Mouse (Mus musculus) liver, embryonic 14.5 days (tissue): ENCODE data around the gene Tmprss2. TPM values are rescaled to one million over a fixed set of nuclear protein-coding genes. Genes with fewer than 3 reads are reported as not detected.
A peak's percentile ranks its signal among the peaks of the same experiment; 100 is the strongest.

Experiments
- ATAC-seq: fragments of 200-750 bp; cut with Nextera tagmentation; 2 replicates; pipeline ENCODE4 v1.8.0; 2017; ENCODE audit warnings: moderate number of reproducible peaks, mild to moderate bottlenecking, moderate library complexity; ENCODE audit not compliant: insufficient read depth
- DNase-seq, 3 experiments: peaks; one replicate each; pipeline ENCODE4 v3.0.0-alpha.2; 2012 to 2013; ENCODE audit warnings: low read depth in 3 of 3, low spot score in 3 of 3
- H3K27ac ChIP-seq: fragments of 300-500 bp; sonication (generic); 2 replicates; pipeline ENCODE4 v1.5.1; 2014; ENCODE audit warnings: moderate library complexity, mild to moderate bottlenecking, control low read depth, inconsistent platforms
- H3K27me3 ChIP-seq: fragments of 300-500 bp; sonication (generic); 2 replicates; pipeline ENCODE4 v1.6.1; 2014; ENCODE audit warnings: mild to moderate bottlenecking, low read length, moderate library complexity; ENCODE audit not compliant: control insufficient read depth, insufficient read depth
- H3K36me3 ChIP-seq: fragments of 300-500 bp; sonication (generic); replicated peaks from 2 replicates; pipeline ENCODE4 v1.6.1; 2014; ENCODE audit warnings: low read depth; ENCODE audit not compliant: control insufficient read depth, insufficient read depth
- H3K4me1 ChIP-seq, 2 experiments: fragments of 200-500 bp in 1 of 2; fragments of 300-500 bp in 1 of 2; sonication (generic) in 1 of 2; replicated peaks; 2 replicates each; pipeline ENCODE4 v1.6.1; 2012 to 2014; ENCODE audit warnings: antibody characterized with exemption in 1 of 2, inconsistent platforms in 1 of 2, low read length in 1 of 2; ENCODE audit not compliant: control insufficient read depth in 2 of 2, insufficient read depth in 2 of 2
- H3K4me2 ChIP-seq: fragments of 300-500 bp; sonication (generic); 2 replicates; pipeline ENCODE4 v1.6.1; 2014; ENCODE audit warnings: low read depth, mild to moderate bottlenecking, control low read depth, moderate library complexity
- H3K4me3 ChIP-seq, 2 experiments: fragments of 200-500 bp in 1 of 2; fragments of 300-500 bp in 1 of 2; sonication (generic) in 1 of 2; 2 replicates each; pipeline ENCODE4 v1.5.1; 2012 to 2014; ENCODE audit warnings: low read depth in 2 of 2, low read length in 2 of 2, mild to moderate bottlenecking in 2 of 2, control low read depth in 1 of 2, inconsistent platforms in 1 of 2, moderate library complexity in 1 of 2; ENCODE audit not compliant: insufficient read depth in 1 of 2
- H3K9ac ChIP-seq: fragments of 300-500 bp; sonication (generic); replicated peaks from 2 replicates; pipeline ENCODE4 v1.6.1; 2014; ENCODE audit warnings: mild to moderate bottlenecking, control low read depth, moderate library complexity
- H3K9me3 ChIP-seq: fragments of 300-500 bp; sonication (generic); 2 replicates; pipeline ENCODE4 v1.6.1; 2016; ENCODE audit warnings: low read length, mixed read lengths; ENCODE audit not compliant: control insufficient read depth
- CTCF ChIP-seq: IDR thresholded peaks from 2 replicates; pipeline ENCODE4 v1.5.1; 2016; ENCODE audit warnings: antibody characterized with exemption, low read depth, control low read depth
- EP300 ChIP-seq: IDR thresholded peaks from 2 replicates; pipeline ENCODE4 v1.6.1; 2016; ENCODE audit warnings: antibody characterized with exemption, low read depth
- WGBS: fragments of 180-500 bp; shearing (Covaris S2); extraction: QIAGEN DNeasy Blood & Tissue Kit; methylation state at CpG from one replicate; pipeline ENCODE4 v1.1.7; 2014; ENCODE audit not compliant: insufficient replicate concordance; 5-methylcytosine and 5-hydroxymethylcytosine counted together
- polyA plus RNA-seq, 2 experiments: library from polyadenylated mRNA; depleted of rRNA in 1 of 2; stranded (reverse) in 1 of 2; unstranded in 1 of 2; fragments of >200 nt; fragmentation: Nextera tagmentation in 1 of 2; extraction: Ambion mirVana in 1 of 2; gene quantifications; 2 replicates each; pipeline versions ENCODE4 v1.2.1 to v1.2.3; 2012 to 2014

Gene Tmprss2
- polyA plus RNA-seq, 2 experiments: 2.9 to 3.4 TPM

DNA sequence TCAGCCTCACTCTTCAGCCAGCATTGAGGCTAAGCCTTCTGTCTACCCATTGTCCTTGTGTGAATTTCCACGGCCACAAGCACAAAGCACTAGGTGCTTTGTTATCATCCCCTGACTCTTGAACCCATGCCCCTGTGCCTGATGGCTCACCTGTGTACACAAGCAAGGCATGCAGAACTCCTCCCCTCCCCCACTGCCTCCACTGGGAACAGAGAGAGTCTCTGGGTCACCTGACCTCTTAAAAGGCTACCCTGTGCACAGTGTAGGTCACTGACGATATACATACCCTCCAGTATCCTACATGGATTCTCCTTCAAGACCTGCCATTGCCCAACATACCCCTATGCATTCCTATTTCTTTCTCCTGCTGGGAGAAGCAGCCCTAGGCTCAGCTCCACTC lies 4.2 kb downstream of the Tmprss2 start:
- TF ChIP-seq EP300 (no peak), CTCF (no peak)
- Histone ChIP-seq H3K9me3 (no peaks in the 10 kb centered on the region), H3K27me3 (peaks cover 20% of the 10 kb centered on the region), H3K4me2 (no peak overlapping the region), H3K27ac (no peak overlapping the region), H3K36me3 (no peaks in the 10 kb centered on the region), H3K4me3 (no peak overlapping the region), H3K9ac (no peak overlapping the region), H3K4me1 (peaks cover 0 to 7% of the 10 kb centered on the region in 2 experiments; a peak in 1 of 4 replicates)
- ATAC-seq (peak; percentile 40; the same call in 1 of the 2 replicates), DNase-seq (no peak)
- 42% methylated on average over 2 of the region's 2 CpGs for WGBS

GRCm38 (mm10) chr16:97605957-97606721 lies 4.9 kb downstream of the Tmprss2 start:
- no peak for TF ChIP-seq EP300
- no peak for TF ChIP-seq CTCF
- no peak for DNase-seq
- no peak overlapping the region for H3K9ac ChIP-seq
- H3K4me1 ChIP-seq: peaks cover 0 to 7% of the 10 kb centered on the region in 2 experiments; a peak in 1 of 4 replicates
- H3K36me3 ChIP-seq: no peaks in the 10 kb centered on the region
- H3K4me2 ChIP-seq: no peak overlapping the region
- H3K4me3 ChIP-seq: no peak overlapping the region
- ATAC-seq: no peak
- peaks cover 15% of the 10 kb centered on the region for H3K27me3 ChIP-seq
- no peaks in the 10 kb centered on the region for H3K9me3 ChIP-seq
- H3K27ac ChIP-seq: no peak overlapping the region
- 64% methylated on average over 9 of the region's 9 CpGs for WGBS

DNA sequence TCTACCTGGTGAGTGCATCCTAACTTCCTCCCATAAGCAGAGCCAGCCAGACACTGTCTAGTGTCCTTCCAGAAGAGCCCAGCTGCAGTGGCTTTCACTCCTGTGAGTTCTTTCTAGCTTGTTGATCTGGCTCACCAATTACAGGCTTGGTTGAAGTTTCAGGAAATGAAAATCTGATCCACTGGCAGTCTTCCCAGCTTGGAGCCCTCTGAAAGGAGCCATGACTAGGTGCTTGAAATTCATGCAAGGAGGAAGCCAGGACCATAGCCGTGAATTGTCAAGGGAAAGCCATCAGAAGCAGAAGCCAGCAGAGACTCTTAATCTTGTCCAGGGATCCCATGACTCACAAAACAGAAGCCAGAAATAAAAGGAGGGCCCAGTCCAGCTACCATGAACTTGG lies 8.7 kb downstream of the Tmprss2 start:
- no peak for ATAC-seq

GRCm38 (mm10) chr16:97600591-97600990 lies 10.4 kb downstream of the Tmprss2 start:
- Histone ChIP-seq H3K4me1 (no peaks in the 10 kb centered on the region), H3K27ac (no peak overlapping the region), H3K27me3 (no peaks in the 10 kb centered on the region), H3K4me3 (no peak overlapping the region), H3K9me3 (no peaks in the 10 kb centered on the region), H3K36me3 (no peaks in the 10 kb centered on the region), H3K4me2 (no peak overlapping the region), H3K9ac (no peak overlapping the region)
- TF ChIP-seq EP300 (no peak), CTCF (no peak)
- no peak for DNase-seq
- ATAC-seq: no peak
- 42% methylated on average over 2 of the region's 2 CpGs for WGBS

More for the DNA sequence above, 8.7 kb downstream of the Tmprss2 start:
- no peak overlapping the region for H3K4me2 ChIP-seq
- H3K27ac ChIP-seq: no peak overlapping the region
- WGBS: 58% methylated on average over 1 of the region's 1 CpGs
- H3K4me3 ChIP-seq: no peak overlapping the region
- no peak overlapping the region for H3K9ac ChIP-seq
- H3K4me1 ChIP-seq: peaks cover 0 to 4% of the 10 kb centered on the region in 2 experiments; a peak in 1 of 4 replicates
- TF ChIP-seq CTCF: no peak
- no peak for TF ChIP-seq EP300
- H3K36me3 ChIP-seq: no peaks in the 10 kb centered on the region
- H3K27me3 ChIP-seq: no peaks in the 10 kb centered on the region
- DNase-seq: no peak
- H3K9me3 ChIP-seq: no peaks in the 10 kb centered on the region

- ATAC-seq: no peak
These were observed 12.9 kb downstream of the Tmprss2 start for GRCm38 (mm10) chr16:97598046-97598445.

More at GRCm38 (mm10) chr16:97598046-97598445, 12.9 kb downstream of the Tmprss2 start:
- H3K9ac ChIP-seq: no peak overlapping the region
- WGBS: 58% methylated on average over 2 of the region's 2 CpGs
- H3K27me3 ChIP-seq: no peaks in the 10 kb centered on the region
- H3K9me3 ChIP-seq: no peaks in the 10 kb centered on the region
- no peaks in the 10 kb centered on the region for H3K36me3 ChIP-seq
- no peak overlapping the region for H3K4me3 ChIP-seq
- no peaks in the 10 kb centered on the region; a peak in 1 of 4 replicates for H3K4me1 ChIP-seq
- no peak for TF ChIP-seq CTCF
- no peak for TF ChIP-seq EP300
- DNase-seq: no peak
- H3K27ac ChIP-seq: no peak overlapping the region
- no peak overlapping the region for H3K4me2 ChIP-seq
